Mouse (Mus musculus): ENCODE results near the gene Tial1. TPM values are rescaled to one million over a fixed set of nuclear protein-coding genes. Genes with fewer than 3 reads are reported as not detected.

The Tial1 gene
- polyA plus RNA-seq, 1 experiment from 2014 or later, result 10.2 TPM

DNA sequence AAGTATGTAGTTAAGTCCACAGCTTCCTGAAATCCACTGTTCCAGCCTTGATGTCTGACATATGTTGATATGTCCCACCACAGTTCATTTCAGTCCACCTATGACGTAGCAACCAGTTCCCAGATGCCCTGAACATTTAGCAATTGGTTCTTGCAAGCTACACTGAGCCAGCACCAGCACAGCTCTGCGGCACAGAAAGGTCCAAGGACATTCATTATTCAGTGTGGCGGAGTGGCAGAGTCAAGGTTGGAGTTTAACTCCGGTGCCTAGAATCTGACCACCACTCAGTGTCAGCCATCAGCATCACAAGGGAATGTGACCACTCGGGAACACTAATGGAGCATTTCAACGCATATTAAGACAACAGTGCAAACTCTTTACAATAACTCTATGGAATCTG is 44.9 kb downstream of the Tial1 start:
- Histone ChIP-seq H3K4me3 (replicated peaks) (peak overlapping the region; percentile 84), H3K36me3 (replicated peaks) (no peaks in the 10 kb centered on the region), H3K4me2 (peak overlapping the region; percentile 98), H3K9me3 (replicated peaks) (no peaks in the 10 kb centered on the region), H3K4me1 (replicated peaks) (peaks cover 75% of the 10 kb centered on the region), H3K27ac (replicated peaks) (0 out of 2 replicates have a peak overlapping the region, but pooled peaks have one; percentile 79), H3K27me3 (peaks cover 51% of the 10 kb centered on the region), H3K9ac (peak overlapping the region; percentile 16; the same call in 1 of the 2 replicates)
- no peak for ATAC-seq (ENCODE audit: insufficient read depth)
- 62% methylated on average over 6 of the region's 6 CpGs for WGBS (ENCODE audit: insufficient replicate concordance)

DNA sequence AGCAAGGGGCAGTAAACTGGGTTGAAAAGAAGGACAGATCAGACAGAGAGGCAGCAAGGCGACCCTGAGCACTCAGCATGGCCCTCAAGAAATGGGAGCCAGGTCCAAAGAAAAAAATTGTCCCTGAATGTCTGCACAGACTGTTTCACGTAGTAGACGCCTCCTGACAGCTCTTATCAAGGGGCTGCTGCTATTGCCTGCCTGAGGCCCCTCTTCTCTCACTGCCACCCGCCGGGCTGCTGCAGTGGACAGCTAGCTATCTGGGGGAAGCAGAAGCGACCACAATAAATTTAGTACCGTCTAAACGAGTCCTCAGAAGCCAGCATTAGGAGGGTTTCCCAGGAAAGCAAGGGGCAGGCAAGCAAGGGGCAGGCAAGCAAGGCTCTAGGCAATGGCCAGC is 47.1 kb downstream of the Tial1 start:
- Histone ChIP-seq H3K27me3 (peaks cover 32% of the 10 kb centered on the region), H3K4me3 (replicated peaks) (peak overlapping the region; percentile 31), H3K36me3 (replicated peaks) (no peaks in the 10 kb centered on the region), H3K27ac (replicated peaks) (peak overlapping the region; percentile 79), H3K9me3 (replicated peaks) (no peaks in the 10 kb centered on the region), H3K4me2 (peak overlapping the region; percentile 98), H3K4me1 (replicated peaks) (peaks cover 84% of the 10 kb centered on the region), H3K9ac (peak overlapping the region; percentile 38; the same call in 1 of the 2 replicates)
- WGBS (ENCODE audit: insufficient replicate concordance), result 4% methylated on average over 8 of the region's 8 CpGs
- ATAC-seq (ENCODE audit: insufficient read depth), result peak; percentile 72

DNA sequence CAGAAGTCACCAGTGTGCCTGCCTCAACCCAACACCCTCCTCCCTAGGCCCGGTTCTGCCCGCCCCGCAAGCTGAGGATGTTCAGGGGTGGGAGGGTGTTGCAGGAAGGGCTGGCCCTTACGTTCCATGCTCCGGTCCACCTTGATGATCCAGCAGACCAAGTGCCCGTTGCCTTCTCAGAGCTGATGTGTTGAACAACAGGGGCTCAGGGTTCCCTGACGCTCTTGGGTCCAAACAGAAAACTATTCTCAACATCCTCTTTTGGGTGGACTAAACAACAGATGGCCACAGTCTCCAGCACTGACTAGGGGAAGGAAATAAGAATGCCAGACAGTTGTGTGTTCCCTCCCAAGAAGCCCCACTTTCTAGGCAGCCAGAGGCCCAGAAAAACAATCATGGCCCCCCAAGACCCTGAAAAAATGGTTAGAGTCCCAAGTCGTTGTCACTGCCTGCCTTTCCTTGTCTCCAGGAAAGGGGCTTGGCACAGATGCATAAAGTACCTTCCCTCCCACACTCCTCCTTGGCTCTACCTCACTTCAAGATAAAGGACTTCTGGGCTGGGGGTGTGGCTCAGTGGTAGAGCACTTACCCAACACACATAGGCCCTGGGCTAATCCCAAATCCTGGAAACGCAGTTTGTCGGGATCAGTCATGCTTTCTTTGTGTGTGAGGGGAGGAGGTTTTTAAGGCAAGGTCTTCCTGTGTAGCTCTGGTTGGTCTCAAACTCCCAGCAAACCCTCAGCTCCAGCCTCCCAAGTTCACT is 49.3 kb downstream of the Tial1 start:
- H3K9ac ChIP-seq, result peak overlapping the region; percentile 13; the same call in 1 of the 2 replicates
- ATAC-seq (ENCODE audit: insufficient read depth), result no peak

DNA sequence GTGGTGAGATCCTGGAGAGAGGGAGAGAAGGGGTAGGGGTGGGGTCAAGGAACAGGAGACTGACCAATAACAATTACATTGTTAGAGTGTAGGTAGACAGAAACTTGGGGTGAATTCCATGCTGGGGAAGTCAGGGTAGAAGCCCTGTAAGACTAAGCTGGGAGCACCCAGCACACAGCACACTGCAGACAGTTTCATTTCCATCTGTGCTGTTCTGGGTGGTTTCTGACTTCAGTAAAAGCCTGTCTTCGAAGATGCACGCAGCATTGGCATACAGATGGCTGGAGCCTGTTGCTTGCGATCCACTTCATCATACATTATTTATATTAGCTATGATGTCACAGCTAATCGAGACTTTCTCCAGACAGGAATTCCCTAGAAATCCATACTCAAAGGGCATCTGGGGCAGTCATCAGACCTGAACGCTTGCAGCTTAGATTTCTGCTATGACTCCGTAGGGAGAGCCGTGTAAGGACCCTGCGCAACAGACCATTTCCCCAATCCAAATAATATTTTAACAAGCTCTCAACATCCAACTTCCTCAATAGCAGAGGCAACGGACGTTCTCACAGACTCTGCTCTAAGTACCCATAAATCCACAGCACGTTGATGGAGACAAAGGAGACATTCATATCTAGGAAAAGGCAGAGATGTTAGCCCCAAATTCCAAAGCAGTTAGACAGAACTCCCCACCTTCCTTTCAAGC is 50.7 kb downstream of the Tial1 start:
- Histone ChIP-seq H3K36me3 (replicated peaks) (no peaks in the 10 kb centered on the region), H3K27ac (replicated peaks) (no peak overlapping the region), H3K9ac (no peak overlapping the region), H3K27me3 (no peaks in the 10 kb centered on the region), H3K9me3 (replicated peaks) (no peaks in the 10 kb centered on the region), H3K4me2 (no peak overlapping the region), H3K4me1 (replicated peaks) (peaks cover 59% of the 10 kb centered on the region), H3K4me3 (replicated peaks) (no peak overlapping the region)
- ATAC-seq (ENCODE audit: insufficient read depth), result no peak
- WGBS (ENCODE audit: insufficient replicate concordance), result 68% methylated on average over 11 of the region's 11 CpGs

More for the DNA sequence above, 49.3 kb downstream of the Tial1 start:
- H3K27ac ChIP-seq (replicated peaks), result peak overlapping the region; percentile 65
- no peaks in the 10 kb centered on the region for H3K36me3 ChIP-seq (replicated peaks)
- H3K4me3 ChIP-seq (replicated peaks), result no peak overlapping the region
- no peaks in the 10 kb centered on the region for H3K9me3 ChIP-seq (replicated peaks)
- 37% methylated on average over 10 of the region's 10 CpGs for WGBS (ENCODE audit: insufficient replicate concordance)
- H3K27me3 ChIP-seq, result 0 out of 2 replicates have a peak, but pooled peaks cover 12% of the 10 kb centered on the region
- peaks cover 67% of the 10 kb centered on the region for H3K4me1 ChIP-seq (replicated peaks)
- peak overlapping the region; percentile 10; the same call in 1 of the 2 replicates for H3K4me2 ChIP-seq

DNA sequence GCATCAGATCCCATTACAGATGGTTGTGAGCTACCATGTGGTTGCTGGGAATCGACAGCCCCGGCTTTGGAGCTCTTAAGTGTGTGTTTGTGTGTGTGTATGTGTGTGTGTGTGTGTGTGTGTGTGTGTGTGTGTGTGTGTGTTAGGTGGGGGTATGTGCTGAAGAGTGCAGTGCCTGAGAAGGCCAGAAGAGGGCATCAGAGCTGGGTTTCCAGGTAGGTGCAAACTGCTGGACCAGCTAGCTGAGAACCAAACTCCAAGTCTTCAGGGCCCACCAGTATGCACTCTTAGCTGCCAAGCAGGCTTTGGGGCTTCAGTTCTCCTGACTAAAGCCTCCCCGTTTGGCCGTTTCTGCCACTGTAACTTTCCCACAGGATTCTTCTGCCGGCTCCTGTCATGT is 53.3 kb downstream of the Tial1 start:
- Histone ChIP-seq H3K27ac (replicated peaks) (no peak overlapping the region), H3K36me3 (replicated peaks) (no peaks in the 10 kb centered on the region), H3K9me3 (replicated peaks) (no peaks in the 10 kb centered on the region), H3K4me2 (no peak overlapping the region), H3K4me1 (replicated peaks) (peaks cover 54% of the 10 kb centered on the region), H3K9ac (no peak overlapping the region), H3K4me3 (replicated peaks) (no peak overlapping the region), H3K27me3 (no peaks in the 10 kb centered on the region)
- no peak for ATAC-seq (ENCODE audit: insufficient read depth)
- 80% methylated on average over 5 of the region's 5 CpGs for WGBS (ENCODE audit: insufficient replicate concordance)

DNA sequence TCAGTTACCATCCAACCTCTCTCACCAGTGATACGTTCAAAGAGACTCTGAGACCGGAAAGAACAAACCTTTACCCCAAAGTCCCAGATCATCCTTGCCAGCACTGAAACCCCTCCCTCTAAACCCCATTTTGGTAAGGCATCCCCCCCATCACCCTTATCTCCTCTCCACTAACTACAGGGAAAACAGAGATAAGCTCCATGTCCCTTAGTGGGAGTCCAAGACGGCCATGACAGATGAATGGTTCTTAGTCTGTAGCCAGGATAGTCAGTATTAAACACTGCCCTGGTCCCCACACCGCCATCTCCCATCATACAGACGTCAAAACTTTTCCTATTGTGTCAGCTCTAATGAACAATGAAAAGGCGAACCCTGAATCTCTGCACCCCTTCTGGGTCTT is 57.5 kb downstream of the Tial1 start:
- H3K9ac ChIP-seq, result no peak overlapping the region
- no peak for ATAC-seq (ENCODE audit: insufficient read depth)
- H3K4me1 ChIP-seq (replicated peaks), result peaks cover 56% of the 10 kb centered on the region

DNA sequence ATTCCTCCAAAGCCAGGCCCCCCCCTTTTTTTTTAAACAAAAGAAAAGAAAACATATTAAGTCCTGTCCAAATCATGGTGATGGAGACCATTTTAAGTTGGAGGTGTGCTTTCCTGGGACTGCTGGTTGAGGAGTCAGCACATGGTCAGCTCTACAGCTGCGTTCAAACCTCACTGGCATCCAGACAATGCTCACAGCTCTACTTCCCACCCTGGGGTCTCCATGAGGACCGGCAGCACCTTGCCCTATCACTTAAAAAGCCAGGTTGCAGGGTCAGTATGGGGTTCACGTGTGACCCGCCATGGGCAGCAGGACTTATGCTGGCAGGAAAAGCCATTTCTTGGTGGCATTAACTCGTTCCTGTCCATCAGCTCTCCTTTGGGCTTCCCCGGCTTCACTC is 57.9 kb downstream of the Tial1 start:
- H3K9ac ChIP-seq, result no peak overlapping the region
- no peak for ATAC-seq (ENCODE audit: insufficient read depth)
- peak overlapping the region; percentile 30; the same call in 1 of the 2 replicates for H3K4me2 ChIP-seq
- H3K36me3 ChIP-seq (replicated peaks), result peaks cover 20% of the 10 kb centered on the region
- peaks cover 60% of the 10 kb centered on the region for H3K4me1 ChIP-seq (replicated peaks)
- WGBS (ENCODE audit: insufficient replicate concordance), result 65% methylated on average over 6 of the region's 6 CpGs
- peak overlapping the region; percentile 60 for H3K27ac ChIP-seq (replicated peaks)
- H3K27me3 ChIP-seq, result no peaks in the 10 kb centered on the region
- H3K9me3 ChIP-seq (replicated peaks), result no peaks in the 10 kb centered on the region
- no peak overlapping the region for H3K4me3 ChIP-seq (replicated peaks)

More for the DNA sequence above, 57.5 kb downstream of the Tial1 start:
- 56% methylated on average over 6 of the region's 6 CpGs for WGBS (ENCODE audit: insufficient replicate concordance)
- Histone ChIP-seq H3K4me3 (replicated peaks) (no peak overlapping the region), H3K27ac (replicated peaks) (peak overlapping the region; percentile 60), H3K4me2 (no peak overlapping the region), H3K36me3 (replicated peaks) (peaks cover 20% of the 10 kb centered on the region), H3K27me3 (no peaks in the 10 kb centered on the region), H3K9me3 (replicated peaks) (no peaks in the 10 kb centered on the region)

DNA sequence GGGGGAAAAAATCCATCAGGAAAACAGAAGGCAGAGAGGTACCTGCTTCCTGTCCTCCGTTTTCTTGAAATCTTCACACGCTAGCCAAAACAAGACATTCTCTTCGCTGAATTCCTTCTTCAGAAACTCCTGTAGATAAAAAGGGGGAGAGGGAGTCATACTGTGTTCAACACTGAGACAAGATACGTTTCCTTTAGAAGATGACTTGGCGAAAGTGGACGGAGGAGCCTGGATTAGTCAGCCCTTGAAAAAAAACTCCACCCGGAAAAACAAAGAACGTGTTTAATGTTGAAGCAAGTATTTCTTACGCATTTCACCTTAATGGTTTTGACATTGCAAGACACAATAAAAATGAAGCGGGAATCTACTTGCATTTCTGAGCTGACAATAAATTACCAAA is 58.4 kb downstream of the Tial1 start:
- peak overlapping the region; percentile 30 for H3K4me2 ChIP-seq
- H3K36me3 ChIP-seq (replicated peaks), result peaks cover 20% of the 10 kb centered on the region
- ATAC-seq (ENCODE audit: insufficient read depth), result no peak
- no peak overlapping the region for H3K9ac ChIP-seq
- H3K4me1 ChIP-seq (replicated peaks), result peaks cover 64% of the 10 kb centered on the region
- H3K9me3 ChIP-seq (replicated peaks), result no peaks in the 10 kb centered on the region
- H3K4me3 ChIP-seq (replicated peaks), result no peak overlapping the region
- peak overlapping the region; percentile 60; the same call in 1 of the 2 replicates for H3K27ac ChIP-seq (replicated peaks)
- H3K27me3 ChIP-seq, result no peaks in the 10 kb centered on the region
- 30% methylated on average over 10 of the region's 10 CpGs for WGBS (ENCODE audit: insufficient replicate concordance)

DNA sequence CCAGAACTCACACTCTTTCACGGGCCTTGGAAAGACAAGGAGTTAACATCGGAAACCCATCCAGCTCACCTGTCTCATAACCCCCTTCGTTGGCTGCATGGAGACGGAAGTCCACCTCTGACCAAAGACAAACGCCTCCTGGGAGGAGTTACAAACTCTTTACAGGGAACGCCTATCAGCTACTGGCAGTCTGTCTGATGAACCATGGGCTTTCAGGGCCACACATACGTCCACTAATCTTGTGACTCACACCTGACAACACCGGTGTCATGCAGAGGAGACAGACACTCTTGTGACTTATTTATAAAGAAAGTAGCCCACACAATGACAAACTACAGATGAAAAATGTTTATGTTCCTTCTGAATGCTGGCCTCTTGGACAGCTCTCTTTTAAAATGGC is 58.9 kb downstream of the Tial1 start:
- H3K27me3 ChIP-seq, result no peaks in the 10 kb centered on the region
- WGBS (ENCODE audit: insufficient replicate concordance), result 59% methylated on average over 8 of the region's 8 CpGs
- H3K4me2 ChIP-seq, result peak overlapping the region; percentile 30; the same call in 1 of the 2 replicates
- peak overlapping the region; percentile 60; the same call in 1 of the 2 replicates for H3K27ac ChIP-seq (replicated peaks)
- peaks cover 70% of the 10 kb centered on the region for H3K4me1 ChIP-seq (replicated peaks)
- H3K9me3 ChIP-seq (replicated peaks), result no peaks in the 10 kb centered on the region
- H3K36me3 ChIP-seq (replicated peaks), result peaks cover 20% of the 10 kb centered on the region
- no peak overlapping the region for H3K4me3 ChIP-seq (replicated peaks)
- no peak overlapping the region for H3K9ac ChIP-seq
- no peak for ATAC-seq (ENCODE audit: insufficient read depth)

DNA sequence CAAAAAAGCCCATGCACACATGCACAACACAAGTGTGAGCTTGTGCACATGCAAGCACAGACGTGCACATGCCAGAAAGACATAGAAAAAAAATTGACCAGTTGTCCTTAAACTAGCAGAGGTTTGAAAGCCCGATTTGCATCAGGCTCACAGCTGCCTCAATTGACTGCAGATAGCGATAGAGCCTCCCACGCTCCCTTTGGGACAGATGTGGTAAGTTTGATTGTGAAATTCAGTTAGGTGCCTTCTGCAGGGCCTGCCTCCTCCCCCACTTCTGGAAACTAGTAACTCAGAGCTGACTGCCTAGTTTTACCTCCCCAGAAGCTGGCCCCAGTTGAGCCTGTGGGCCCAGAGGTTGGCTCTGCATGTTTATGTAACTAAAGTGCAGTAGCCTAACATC is 62.9 kb downstream of the Tial1 start:
- H3K9me3 ChIP-seq (replicated peaks), result no peaks in the 10 kb centered on the region
- H3K27ac ChIP-seq (replicated peaks), result peak overlapping the region; percentile 60
- no peak overlapping the region for H3K9ac ChIP-seq
- WGBS (ENCODE audit: insufficient replicate concordance), result 7% methylated on average over 4 of the region's 4 CpGs
- peak overlapping the region; percentile 25 for H3K4me2 ChIP-seq
- peak; percentile 87 for ATAC-seq (ENCODE audit: insufficient read depth)
- peaks cover 20% of the 10 kb centered on the region for H3K36me3 ChIP-seq (replicated peaks)
- peaks cover 58% of the 10 kb centered on the region for H3K4me1 ChIP-seq (replicated peaks)
- H3K4me3 ChIP-seq (replicated peaks), result no peak overlapping the region
- no peaks in the 10 kb centered on the region for H3K27me3 ChIP-seq

DNA sequence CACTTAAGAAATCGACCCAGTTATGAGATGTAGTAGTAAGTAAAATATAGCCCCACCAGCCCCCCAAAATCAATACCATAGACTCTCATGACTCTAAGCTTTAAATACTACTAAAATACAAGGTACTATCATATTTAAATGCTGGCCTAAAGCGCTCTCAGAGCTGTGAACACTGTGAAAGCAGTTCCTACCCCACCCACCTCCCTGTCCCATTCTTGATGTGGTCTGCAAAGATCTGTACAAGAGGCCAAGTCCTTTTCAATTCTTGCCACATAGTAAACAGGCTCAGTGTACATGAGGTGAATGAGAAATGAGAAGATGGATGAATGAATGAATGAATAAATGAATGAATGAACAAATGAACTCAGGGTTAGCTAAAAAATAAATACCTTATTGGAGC is 64.5 kb downstream of the Tial1 start:
- H3K9ac ChIP-seq, result no peak overlapping the region
- no peaks in the 10 kb centered on the region for H3K27me3 ChIP-seq
- ATAC-seq (ENCODE audit: insufficient read depth), result no peak
- no peak overlapping the region for H3K27ac ChIP-seq (replicated peaks)
- H3K4me1 ChIP-seq (replicated peaks), result peaks cover 58% of the 10 kb centered on the region
- WGBS (ENCODE audit: insufficient replicate concordance), result 43% methylated on average over 2 of the region's 2 CpGs
- no peak overlapping the region for H3K4me3 ChIP-seq (replicated peaks)
- no peak overlapping the region for H3K4me2 ChIP-seq
- no peaks in the 10 kb centered on the region for H3K9me3 ChIP-seq (replicated peaks)
- peaks cover 15% of the 10 kb centered on the region for H3K36me3 ChIP-seq (replicated peaks)

Data from liver, embryonic 15.5 days (tissue).